Mouse (Mus musculus) bone marrow, adult 2 months (tissue): ENCODE results near the gene Gm1043.

Experiments
- CTCF ChIP-seq: fragments of 200-500 bp; IDR thresholded peaks from 2 replicates; pipeline ENCODE4 v1.5.1; 2011; ENCODE audit warnings: low read length, control low read depth; ENCODE audit not compliant: control insufficient read depth, insufficient read depth
- POLR2A ChIP-seq: fragments of 200-500 bp; IDR thresholded peaks from 2 replicates; pipeline ENCODE4 v1.6.1; 2011; ENCODE audit warnings: low read depth, mild to moderate bottlenecking, control low read depth, low read length, borderline replicate concordance; ENCODE audit not compliant: control insufficient read depth

DNA sequence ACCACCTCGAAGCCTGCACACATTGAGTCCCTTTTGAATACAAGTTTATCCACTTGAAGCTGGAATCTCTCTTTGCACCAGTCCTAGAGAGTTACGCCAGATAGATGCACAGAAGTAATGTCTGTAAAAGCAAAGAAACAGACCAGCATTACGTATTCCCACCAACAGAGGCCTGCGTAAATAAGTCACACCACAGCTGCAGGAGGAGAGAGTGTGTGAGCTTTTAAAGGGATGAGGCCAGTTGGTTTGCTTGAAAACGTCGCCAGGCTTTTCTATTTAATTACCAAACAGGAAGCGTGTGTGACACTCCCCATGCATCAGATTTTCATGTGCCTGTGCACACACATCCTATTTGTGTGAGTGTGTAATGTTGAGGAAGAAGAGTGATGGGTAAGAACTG is 99.4 kb downstream of the Gm1043 start:
- TF ChIP-seq POLR2A (no peak), CTCF (no peak)
